Mouse (Mus musculus) midbrain, postnatal 0 days (tissue): ENCODE results near the gene Eno1. TPM values are rescaled to one million over a fixed set of nuclear protein-coding genes. Genes with fewer than 3 reads are reported as not detected.
A peak's percentile ranks its signal among the peaks of the same experiment; 100 is the strongest.

Experiments used
- ATAC-seq: fragments of 200-750 bp; cut with Nextera tagmentation; 2 replicates; pipeline ENCODE4 v1.8.0; 2017; ENCODE audit warnings: moderate number of reproducible peaks, mild to moderate bottlenecking, moderate TSS enrichment, moderate library complexity; ENCODE audit not compliant: low FRiP score
- DNase-seq: peaks from one replicate; pipeline ENCODE4 v3.0.0-alpha.2; 2015; ENCODE audit warnings: low spot score
- H3K27ac ChIP-seq: fragments of 300-500 bp; sonication (generic); 2 replicates; pipeline ENCODE4 v1.5.1; 2014; ENCODE audit warnings: low read depth, mild to moderate bottlenecking, low read length, mixed read lengths
- H3K27me3 ChIP-seq: fragments of 300-500 bp; sonication (generic); 2 replicates; pipeline ENCODE4 v1.6.1; 2014; ENCODE audit warnings: low read length, control low read depth, mixed read lengths; ENCODE audit not compliant: insufficient read depth
- H3K36me3 ChIP-seq: fragments of 300-500 bp; sonication (generic); 2 replicates; pipeline ENCODE4 v1.6.1; 2014; ENCODE audit warnings: low read length, control low read depth, mixed read lengths; ENCODE audit not compliant: insufficient read depth
- H3K4me1 ChIP-seq: fragments of 300-500 bp; sonication (generic); 2 replicates; pipeline ENCODE4 v1.6.1; 2014; ENCODE audit warnings: mild to moderate bottlenecking, control low read depth, antibody characterized with exemption, low read length, mixed read lengths; ENCODE audit not compliant: insufficient read depth
- H3K4me2 ChIP-seq: fragments of 300-500 bp; sonication (generic); 2 replicates; pipeline ENCODE4 v1.6.1; 2014; ENCODE audit warnings: low read depth, mild to moderate bottlenecking, low read length, mixed read lengths; ENCODE audit not compliant: poor library complexity, severe bottlenecking
- H3K4me3 ChIP-seq: fragments of 300-500 bp; sonication (generic); 2 replicates; pipeline ENCODE4 v1.5.1; 2014; ENCODE audit warnings: low read depth, mild to moderate bottlenecking, low read length, moderate library complexity
- H3K9ac ChIP-seq: fragments of 300-500 bp; sonication (generic); replicated peaks from 2 replicates; pipeline ENCODE4 v1.6.1; 2014; ENCODE audit warnings: mild to moderate bottlenecking, low read length, moderate library complexity, mixed read lengths; ENCODE audit not compliant: poor library complexity, severe bottlenecking
- H3K9me3 ChIP-seq: fragments of 300-500 bp; sonication (generic); 2 replicates; pipeline ENCODE4 v1.6.1; 2016; ENCODE audit warnings: low read length, control low read depth
- CTCF ChIP-seq: IDR thresholded peaks from 2 replicates; pipeline ENCODE4 v1.5.1; 2016; ENCODE audit warnings: antibody characterized with exemption, mild to moderate bottlenecking
- WGBS: fragments of 180-500 bp; shearing (Covaris S2); extraction: QIAGEN DNeasy Blood & Tissue Kit; methylation state at CpG from one replicate; pipeline ENCODE4 v1.1.7; 2014; 5-methylcytosine and 5-hydroxymethylcytosine counted together
- polyA plus RNA-seq: library from polyadenylated mRNA; unstranded; fragments of >200 nt; fragmentation: Nextera tagmentation; extraction: Ambion mirVana; gene quantifications from 2 replicates; pipeline ENCODE4 v1.2.1, GENCODE M21; 2015
- total RNA-seq: library from RNA; depleted of rRNA; stranded (reverse); fragments of >200 nt; gene quantifications from 2 replicates; pipeline ENCODE4 v1.2.3, GENCODE M21; 2014

Gene Eno1
- total and polyA plus RNA-seq, 2 experiments from 2014 or later = 440 to 1,069 TPM

- Histone ChIP-seq H3K27ac (peak overlapping the region; percentile 91), H3K4me2 (peak overlapping the region; percentile 75), H3K9ac (0 out of 2 replicates have a peak overlapping the region, but pooled peaks have one; percentile 69), H3K9me3 (no peaks in the 10 kb centered on the region), H3K4me3 (peak overlapping the region; percentile 70; the same call in 1 of the 2 replicates), H3K27me3 (no peaks in the 10 kb centered on the region), H3K4me1 (peaks cover 11% of the 10 kb centered on the region), H3K36me3 (peaks cover under 1% of the 10 kb centered on the region)
- no peak for ATAC-seq
- DNase-seq = no peak
- TF ChIP-seq CTCF = no peak
- 84% methylated on average over 8 of the region's 8 CpGs for WGBS
Observed at GRCm38 (mm10) chr4:150236031-150236430, 490 bp upstream of the Eno1 start.

GRCm38 (mm10) chr4:150237636-150238361 lies 1.3 kb downstream of the Eno1 start:
- Histone ChIP-seq H3K4me3 (peak overlapping the region; percentile 70), H3K36me3 (peaks cover 17% of the 10 kb centered on the region), H3K9me3 (no peaks in the 10 kb centered on the region), H3K27ac (peak overlapping the region; percentile 91), H3K27me3 (no peaks in the 10 kb centered on the region), H3K4me2 (peak overlapping the region; percentile 75), H3K4me1 (peaks cover 11% of the 10 kb centered on the region), H3K9ac (peak overlapping the region; percentile 69)
- no peak for DNase-seq
- ATAC-seq = no peak
- WGBS = under 1% methylated on average over 21 of the region's 21 CpGs
- no peak for TF ChIP-seq CTCF

- H3K4me1 ChIP-seq = peaks cover 11% of the 10 kb centered on the region
- TF ChIP-seq CTCF = no peak
- peak overlapping the region; percentile 70 for H3K4me3 ChIP-seq
- H3K9me3 ChIP-seq = no peaks in the 10 kb centered on the region
- no peaks in the 10 kb centered on the region for H3K27me3 ChIP-seq
- 0 out of 2 replicates have a peak overlapping the region, but pooled peaks have one; percentile 91 for H3K27ac ChIP-seq
- peaks cover 24% of the 10 kb centered on the region for H3K36me3 ChIP-seq
- peak overlapping the region; percentile 75 for H3K4me2 ChIP-seq
- H3K9ac ChIP-seq = peak overlapping the region; percentile 57
- WGBS = 10% methylated on average over 3 of the region's 3 CpGs
- DNase-seq (no peak), ATAC-seq (no peak)
Observed at GRCm38 (mm10) chr4:150238433-150239086, 2.0 kb downstream of the Eno1 start.

GRCm38 (mm10) chr4:150239087-150239480 lies 2.6 kb downstream of the Eno1 start:
- H3K36me3 ChIP-seq = peaks cover 29% of the 10 kb centered on the region
- H3K27me3 ChIP-seq = no peaks in the 10 kb centered on the region
- ATAC-seq (no peak), DNase-seq (no peak)
- H3K4me1 ChIP-seq = peaks cover 11% of the 10 kb centered on the region
- WGBS = 39% methylated on average over 5 of the region's 5 CpGs
- TF ChIP-seq CTCF = no peak
- no peak overlapping the region for H3K9ac ChIP-seq
- no peaks in the 10 kb centered on the region for H3K9me3 ChIP-seq
- peak overlapping the region; percentile 70 for H3K4me3 ChIP-seq
- H3K27ac ChIP-seq = no peak overlapping the region
- peak overlapping the region; percentile 75 for H3K4me2 ChIP-seq

GRCm38 (mm10) chr4:150239503-150239902 lies 3.0 kb downstream of the Eno1 start:
- 48% methylated on average over 6 of the region's 6 CpGs for WGBS
- no peak for DNase-seq
- H3K27ac ChIP-seq = no peak overlapping the region
- peak overlapping the region; percentile 75 for H3K4me2 ChIP-seq
- peak overlapping the region; percentile 70; the same call in 1 of the 2 replicates for H3K4me3 ChIP-seq
- peaks cover 11% of the 10 kb centered on the region for H3K4me1 ChIP-seq
- no peak for ATAC-seq
- peaks cover 33% of the 10 kb centered on the region for H3K36me3 ChIP-seq
- no peaks in the 10 kb centered on the region for H3K27me3 ChIP-seq
- no peaks in the 10 kb centered on the region for H3K9me3 ChIP-seq
- no peak for TF ChIP-seq CTCF
- H3K9ac ChIP-seq = no peak overlapping the region

- peak; percentile 97 for DNase-seq
- no peak for ATAC-seq
- Histone ChIP-seq H3K4me2 (peak overlapping the region; percentile 75), H3K4me3 (no peak overlapping the region), H3K9me3 (no peaks in the 10 kb centered on the region), H3K9ac (no peak overlapping the region), H3K27me3 (no peaks in the 10 kb centered on the region), H3K27ac (no peak overlapping the region), H3K4me1 (peaks cover 11% of the 10 kb centered on the region), H3K36me3 (peaks cover 37% of the 10 kb centered on the region)
- peak; percentile 100 for TF ChIP-seq CTCF
- 12% methylated on average over 6 of the region's 6 CpGs for WGBS
Observed at GRCm38 (mm10) chr4:150239951-150240368, 3.4 kb downstream of the Eno1 start.
